Mouse (Mus musculus) small intestine, adult 2 months (tissue): ENCODE measurements at regions not wholly inside any gene's neighbourhood (a gene's known extent, or its start where the extent isn't known, plus 50 kb on each side); places are given as distances from the start of the nearest gene placed in this dataset.

ENCODE experiments used
- CTCF ChIP-seq: fragments of 200-500 bp; IDR thresholded peaks from 2 replicates; pipeline ENCODE4 v1.5.1; 2012; ENCODE audit warnings: low read depth, mild to moderate bottlenecking, control low read depth, inconsistent platforms, low read length, moderate library complexity, mixed read lengths; ENCODE audit not compliant: insufficient replicate concordance, insufficient read length; ENCODE audit errors: extremely low read depth
- POLR2A ChIP-seq: fragments of 200-500 bp; IDR thresholded peaks from 2 replicates; pipeline ENCODE4 v1.6.1; 2012; ENCODE audit warnings: low read depth, mild to moderate bottlenecking, control low read depth, inconsistent platforms, low read length, moderate library complexity

GRCm38 (mm10) chr14:86293371-86293770, 847.7 kb downstream of the Diaph3 start:
- no peak for TF ChIP-seq POLR2A
- TF ChIP-seq CTCF = no peak
